Mouse (Mus musculus) mouse embryonic stem cell (cell line): ENCODE results near the gene H60b.

Source experiments
- in situ Hi-C, 2 experiments: fragments of 300-500 bp; cut with MboI; formaldehyde crosslinking; loops; 1 replicate in 1 of 2; 3 replicates in 1 of 2; pipeline ENCODE4 v1.14.3; 2019 to 2020; ENCODE audit warnings: low sequenced_read_pairs in 2 of 2, low pct_unique_long_range_greater_than_20kb in 1 of 2, mixed read lengths in 1 of 2; ENCODE audit not compliant: unreplicated experiment in 1 of 2

Gene H60b

GRCm38 (mm10) chr10:22158310-22158999 is at the start of gene H60b, which contains the start of gene Raet1e:
Gene H60b, plus strand, starts transcription at chr10:22158586.
Gene Raet1e, plus strand, starts transcription at chr10:22158569.
- in situ Hi-C loops = loop anchor here (5.0 to 10.0 kb wide), 2 partner anchors 124 to 126 kb away; no protein-coding TSS in a partner anchor

- in situ Hi-C loops = loop anchor here in 1 of 2 experiments (25.0 kb wide), 1 partner anchor 103 kb away; no protein-coding TSS in a partner anchor
Measured at GRCm38 (mm10) chr10:22140665-22141280, 17.6 kb upstream of the H60b start.

- in situ Hi-C loops = loop anchor here in 1 of 2 experiments (25.0 kb wide), 1 partner anchor 105 kb away; no protein-coding TSS in a partner anchor
Measured at GRCm38 (mm10) chr10:22142194-22142593, 16.2 kb upstream of the H60b start.

GRCm38 (mm10) chr10:22142926-22143325 is 15.5 kb upstream of the H60b start:
- in situ Hi-C loops = loop anchor here in 1 of 2 experiments (25.0 kb wide), 1 partner anchor 106 kb away; no protein-coding TSS in a partner anchor

GRCm38 (mm10) chr10:22148441-22149072 is 9.8 kb upstream of the H60b start:
- in situ Hi-C loops = loop anchor here in 1 of 2 experiments (25.0 kb wide), 1 partner anchor 111 kb away; no protein-coding TSS in a partner anchor

- in situ Hi-C loops = loop anchor here in 1 of 2 experiments (25.0 kb wide), 1 partner anchor 112 kb away; no protein-coding TSS in a partner anchor
Measured at GRCm38 (mm10) chr10:22149073-22149690, 9.2 kb upstream of the H60b start, which contains the start of gene E030030I06Rik. Gene E030030I06Rik, minus strand, starts transcription at chr10:22149270.

GRCm38 (mm10) chr10:22149691-22150465 is 8.5 kb upstream of the H60b start:
- in situ Hi-C loops = loop anchor here (10.0 to 25.0 kb wide), 2 partner anchors 113 to 135 kb away; no protein-coding TSS in a partner anchor

GRCm38 (mm10) chr10:22150593-22150992 is 7.8 kb upstream of the H60b start:
- in situ Hi-C loops = loop anchor here in 1 of 2 experiments (10.0 kb wide), 1 partner anchor 134 kb away; no protein-coding TSS in a partner anchor

- in situ Hi-C loops = loop anchor here in 1 of 2 experiments (10.0 kb wide), 1 partner anchor 134 kb away; no protein-coding TSS in a partner anchor
Measured at GRCm38 (mm10) chr10:22151056-22151862, 7.1 kb upstream of the H60b start.

GRCm38 (mm10) chr10:22151863-22152640 is 6.3 kb upstream of the H60b start:
- in situ Hi-C loops = loop anchor here in 1 of 2 experiments (10.0 kb wide), 1 partner anchor 133 kb away; no protein-coding TSS in a partner anchor

GRCm38 (mm10) chr10:22153147-22153690 is 5.2 kb upstream of the H60b start:
- in situ Hi-C loops = loop anchor here in 1 of 2 experiments (10.0 kb wide), 1 partner anchor 132 kb away; no protein-coding TSS in a partner anchor

- in situ Hi-C loops = loop anchor here in 1 of 2 experiments (10.0 kb wide), 1 partner anchor 131 kb away; no protein-coding TSS in a partner anchor
Measured at GRCm38 (mm10) chr10:22154127-22154526, 4.3 kb upstream of the H60b start.

- in situ Hi-C loops = loop anchor here (5.0 to 10.0 kb wide), 2 partner anchors 127 to 130 kb away; no protein-coding TSS in a partner anchor
Measured at GRCm38 (mm10) chr10:22154871-22155799, 3.3 kb upstream of the H60b start.

GRCm38 (mm10) chr10:22159131-22159561 is 760 bp downstream of the H60b start:
- in situ Hi-C loops = loop anchor here (5.0 to 10.0 kb wide), 2 partner anchors 123 to 126 kb away; no protein-coding TSS in a partner anchor
